Mouse (Mus musculus) lung, postnatal 0 days (tissue): ENCODE measurements around the gene Ggct. TPM values are rescaled to one million over a fixed set of nuclear protein-coding genes. Genes with fewer than 3 reads are reported as not detected.

Experiments used
- ATAC-seq: fragments of 200-750 bp; cut with Nextera tagmentation; 2 replicates; pipeline ENCODE4 v1.8.0; 2017; ENCODE audit warnings: moderate library complexity
- DNase-seq: peaks from one replicate; pipeline ENCODE4 v3.0.0-alpha.2; 2016; ENCODE audit warnings: low spot score
- H3K27ac ChIP-seq: fragments of 300-500 bp; sonication (generic); 2 replicates; pipeline ENCODE4 v1.5.1; 2014; ENCODE audit warnings: antibody characterized with exemption, mild to moderate bottlenecking, low read length, mixed read lengths
- H3K27me3 ChIP-seq: fragments of 300-500 bp; sonication (generic); replicated peaks from 2 replicates; pipeline ENCODE4 v1.6.1; 2014; ENCODE audit warnings: low read length, mixed read lengths; ENCODE audit not compliant: insufficient read depth
- H3K36me3 ChIP-seq: fragments of 300-500 bp; sonication (generic); 2 replicates; pipeline ENCODE4 v1.6.1; 2014; ENCODE audit warnings: low read length, mixed read lengths; ENCODE audit not compliant: insufficient read depth
- H3K4me1 ChIP-seq: fragments of 300-500 bp; sonication (generic); 2 replicates; pipeline ENCODE4 v1.6.1; 2014; ENCODE audit warnings: antibody characterized with exemption, low read depth, low read length, mixed read lengths; ENCODE audit not compliant: insufficient read depth
- H3K4me2 ChIP-seq: fragments of 300-500 bp; sonication (generic); replicated peaks from 2 replicates; pipeline ENCODE4 v1.6.1; 2014; ENCODE audit warnings: low read depth, mild to moderate bottlenecking, low read length, moderate library complexity, mixed read lengths
- H3K4me3 ChIP-seq: fragments of 300-500 bp; sonication (generic); 2 replicates; pipeline ENCODE4 v1.5.1; 2014; ENCODE audit warnings: low read depth, low read length
- H3K9ac ChIP-seq: fragments of 300-500 bp; sonication (generic); replicated peaks from 2 replicates; pipeline ENCODE4 v1.6.1; 2014; ENCODE audit warnings: low read depth, mild to moderate bottlenecking
- H3K9me3 ChIP-seq: fragments of 300-500 bp; sonication (generic); 2 replicates; pipeline ENCODE4 v1.6.1; 2016; ENCODE audit warnings: low read length, mixed read lengths
- CTCF ChIP-seq: IDR thresholded peaks from 2 replicates; pipeline ENCODE4 v1.5.1; 2016; ENCODE audit warnings: antibody characterized with exemption, mild to moderate bottlenecking
- EP300 ChIP-seq: IDR thresholded peaks from 2 replicates; pipeline ENCODE4 v1.6.1; 2016; ENCODE audit warnings: antibody characterized with exemption, mild to moderate bottlenecking, control low read depth
- WGBS: fragments of 180-500 bp; shearing (Covaris S2); extraction: QIAGEN DNeasy Blood & Tissue Kit; methylation state at CpG from one replicate; pipeline ENCODE4 v1.1.7; 2014; 5-methylcytosine and 5-hydroxymethylcytosine counted together
- polyA plus RNA-seq: library from polyadenylated mRNA; unstranded; fragments of >200 nt; fragmentation: Nextera tagmentation; extraction: Ambion mirVana; gene quantifications from 2 replicates; pipeline ENCODE4 v1.2.1, GENCODE M21; 2015

Ggct gene
- polyA plus RNA-seq, result 6.9 and 8.7 TPM in 2 replicates

DNA sequence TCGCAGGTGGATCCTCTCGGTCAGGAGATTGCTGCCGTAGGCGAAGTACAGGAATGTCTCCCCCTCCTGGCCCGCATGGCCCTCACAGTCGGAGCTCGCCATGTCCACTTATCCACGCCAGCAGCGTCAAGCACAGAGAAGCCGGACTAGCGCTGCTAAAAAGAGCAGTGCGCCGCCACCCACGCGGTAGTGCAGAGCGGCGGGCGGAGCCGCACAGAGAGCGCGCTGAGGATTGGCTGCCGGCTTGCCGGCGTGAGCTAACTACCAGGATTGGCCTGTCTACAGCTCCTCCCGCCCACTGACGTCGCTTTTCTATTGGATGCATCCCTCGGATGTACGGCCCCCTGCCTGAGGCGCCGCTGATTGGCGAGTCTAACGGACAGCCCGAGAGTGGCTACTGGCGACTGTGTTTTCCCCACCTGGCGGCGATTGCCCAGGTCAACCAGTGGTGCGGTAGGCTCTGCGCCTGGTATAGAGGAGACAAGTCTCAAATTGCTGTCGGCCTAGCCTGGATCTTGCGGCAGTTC lies at the start of gene Ggct:
Gene Ggct (minus strand): TSS at position 217 of the 527 bp plus-strand sequence.
- H3K4me3 ChIP-seq, result peak within 1 kb of the TSS; percentile 35
- peak within 1 kb of the TSS; percentile 34 for H3K27ac ChIP-seq
- H3K4me1 ChIP-seq, result no peaks in the 10 kb centered on the region
- H3K9ac ChIP-seq, result no peak within 1 kb of the TSS; the same call in 1 of the 2 replicates
- no peaks in the 10 kb centered on the region for H3K9me3 ChIP-seq
- under 1% methylated on average over 40 of the region's 41 CpGs for WGBS
- peak within 1 kb of the TSS; percentile 80 for H3K4me2 ChIP-seq
- no peaks in the 10 kb centered on the region for H3K36me3 ChIP-seq
- DNase-seq (peak; percentile 99), ATAC-seq (peak; percentile 100)
- TF ChIP-seq CTCF, result peak; percentile 88
- no peak for TF ChIP-seq EP300
- no peaks in the 10 kb centered on the region for H3K27me3 ChIP-seq

DNA sequence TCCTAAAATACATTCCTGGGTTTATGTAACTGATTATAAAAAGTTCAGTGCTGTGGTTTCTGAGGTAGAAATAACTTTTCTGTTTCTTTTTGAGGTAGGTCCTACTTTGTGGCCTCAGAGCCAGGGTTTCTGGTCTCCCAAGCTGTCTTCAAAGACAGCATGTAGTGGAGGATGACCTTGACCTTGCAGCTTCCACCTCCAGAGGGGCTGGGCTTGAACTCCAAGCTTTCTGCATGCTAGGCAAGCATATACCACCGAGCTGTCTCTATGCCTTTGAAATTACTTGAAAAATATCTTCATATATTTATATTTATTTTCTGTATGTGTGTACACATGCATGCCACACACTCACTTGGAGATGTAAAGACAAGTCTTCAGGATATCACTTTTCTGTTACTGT lies 47.3 kb upstream of the Ggct start:
- no peak for TF ChIP-seq EP300
- no peak for TF ChIP-seq CTCF
- Histone ChIP-seq H3K9ac (no peak overlapping the region), H3K27me3 (no peaks in the 10 kb centered on the region), H3K27ac (no peak overlapping the region), H3K4me1 (peaks cover 5% of the 10 kb centered on the region; the same call in 1 of the 2 replicates), H3K4me3 (no peak overlapping the region), H3K36me3 (no peaks in the 10 kb centered on the region), H3K9me3 (no peaks in the 10 kb centered on the region), H3K4me2 (no peak overlapping the region)
- DNase-seq, result no peak
- WGBS, result 57% methylated on average over 1 of the region's 1 CpGs
- ATAC-seq, result no peak

DNA sequence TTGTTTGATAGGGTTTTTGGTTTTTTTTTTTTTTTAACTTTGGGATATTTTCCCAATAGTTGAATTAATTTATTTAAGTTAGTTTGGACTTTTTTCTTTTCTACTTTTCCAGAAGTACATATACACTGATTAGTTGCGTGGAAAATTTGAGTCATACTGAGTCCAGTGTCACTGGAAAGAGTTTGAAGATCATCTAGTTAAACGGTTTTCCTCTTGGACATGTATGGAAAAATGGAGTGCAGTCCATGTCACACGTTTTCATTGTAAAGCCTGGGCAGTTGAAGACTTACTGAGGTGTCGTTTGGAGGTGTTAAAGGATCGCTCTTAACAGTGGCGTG lies 46.7 kb upstream of the Ggct start:
- peak overlapping the region; percentile 83; the same call in 1 of the 2 replicates for H3K4me2 ChIP-seq
- no peaks in the 10 kb centered on the region for H3K27me3 ChIP-seq
- no peak overlapping the region for H3K4me3 ChIP-seq
- no peaks in the 10 kb centered on the region for H3K36me3 ChIP-seq
- H3K9me3 ChIP-seq, result no peaks in the 10 kb centered on the region
- H3K9ac ChIP-seq, result no peak overlapping the region
- ATAC-seq, result no peak
- no peak for TF ChIP-seq EP300
- DNase-seq, result no peak
- peaks cover 5% of the 10 kb centered on the region; the same call in 1 of the 2 replicates for H3K4me1 ChIP-seq
- H3K27ac ChIP-seq, result no peak overlapping the region
- WGBS, result 75% methylated on average over 6 of the region's 6 CpGs

GRCm38 (mm10) chr6:55038671-55039445 lies 46.1 kb upstream of the Ggct start:
- peak overlapping the region; percentile 86 for H3K27ac ChIP-seq
- H3K4me3 ChIP-seq, result peak overlapping the region; percentile 93
- TF ChIP-seq EP300 (no peak), CTCF (0 out of 2 replicates have a peak, but pooled peaks have one; percentile 3)
- H3K4me1 ChIP-seq, result peaks cover 5% of the 10 kb centered on the region; the same call in 1 of the 2 replicates
- H3K9ac ChIP-seq, result peak overlapping the region; percentile 75
- ATAC-seq (peak; percentile 31; the same call in 1 of the 2 replicates), DNase-seq (peak; percentile 43)
- H3K36me3 ChIP-seq, result no peaks in the 10 kb centered on the region
- H3K9me3 ChIP-seq, result no peaks in the 10 kb centered on the region
- peak overlapping the region; percentile 83 for H3K4me2 ChIP-seq
- WGBS, result 2% methylated on average over 12 of the region's 12 CpGs
- H3K27me3 ChIP-seq, result no peaks in the 10 kb centered on the region

DNA sequence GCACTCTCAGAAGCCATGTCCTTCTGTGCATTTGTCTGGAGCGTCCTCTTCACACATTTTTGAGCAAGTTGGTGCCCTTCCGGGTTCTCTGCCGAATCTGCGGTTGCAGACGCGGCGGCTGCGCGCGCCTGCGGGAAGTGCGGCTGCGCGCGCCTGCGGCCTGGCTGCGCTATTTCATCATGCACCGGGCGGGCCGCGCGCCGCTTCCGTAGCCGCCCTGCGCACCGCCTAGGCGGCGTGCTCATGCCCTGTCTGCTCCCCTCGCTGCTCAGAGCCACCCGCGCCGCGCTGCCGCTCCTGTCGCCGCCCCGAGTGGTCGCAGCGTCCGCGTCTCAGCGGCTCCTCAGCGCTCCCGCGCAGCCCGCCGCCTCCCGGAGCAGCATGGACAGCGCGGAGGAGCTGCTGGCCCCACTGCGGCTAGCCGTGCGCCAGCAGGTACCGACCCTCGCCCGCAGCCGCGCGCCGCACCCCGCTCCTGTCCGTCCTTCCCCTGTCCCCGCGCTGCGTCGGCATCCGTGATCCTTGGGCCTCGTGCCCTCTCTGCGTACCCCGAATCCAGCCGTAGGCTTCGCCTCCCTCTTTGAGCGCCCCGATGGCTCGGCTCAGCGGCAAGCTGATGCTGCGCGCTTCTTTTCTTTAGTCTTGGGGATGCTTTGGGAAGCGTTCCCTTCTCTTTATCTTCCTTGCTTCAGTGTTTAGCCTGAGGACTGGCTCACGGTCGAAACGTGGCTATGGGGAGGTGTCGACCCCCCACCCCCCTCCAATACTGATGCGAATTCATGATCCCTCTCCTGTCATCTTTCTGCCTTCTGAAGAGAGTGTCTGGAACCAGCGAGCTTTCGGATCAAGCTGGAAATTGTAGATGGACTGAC lies 45.3 kb upstream of the Ggct start, which contains the start of gene Gars:
Gene Gars (plus strand): TSS at position 209 of the 872 bp plus-strand sequence.
- Histone ChIP-seq H3K36me3 (no peaks in the 10 kb centered on the region), H3K4me3 (peak within 1 kb of the TSS; percentile 93), H3K4me2 (peak within 1 kb of the TSS; percentile 83), H3K4me1 (peaks cover 5% of the 10 kb centered on the region; the same call in 1 of the 2 replicates), H3K9me3 (no peaks in the 10 kb centered on the region), H3K27me3 (no peaks in the 10 kb centered on the region), H3K27ac (peak within 1 kb of the TSS; percentile 86), H3K9ac (peak within 1 kb of the TSS; percentile 75)
- WGBS, result 0% methylated on average over 78 of the region's 87 CpGs
- DNase-seq, result peak; percentile 95
- peak; percentile 98 for ATAC-seq
- no peak for TF ChIP-seq EP300
- peak; percentile 35 for TF ChIP-seq CTCF

DNA sequence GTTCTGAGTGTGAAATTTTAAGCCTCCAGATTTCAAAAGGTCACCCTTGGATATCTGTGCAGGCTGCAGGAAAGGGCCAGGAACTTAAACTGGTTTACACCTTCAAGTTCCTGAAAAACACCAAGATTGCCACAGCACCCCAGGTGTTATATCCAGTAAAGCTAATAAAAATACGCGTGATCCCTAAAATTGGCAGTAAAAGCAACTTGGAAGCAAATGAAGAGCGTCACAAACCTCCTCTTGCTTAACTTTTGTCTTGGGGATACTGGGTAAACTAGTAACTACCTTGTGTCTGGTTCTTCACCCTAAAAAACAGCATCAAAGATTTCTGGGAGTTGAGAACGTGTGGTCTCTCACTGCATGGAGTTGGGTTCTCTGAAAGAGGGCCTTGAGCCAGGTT lies 44.0 kb upstream of the Ggct start:
- Histone ChIP-seq H3K4me1 (peaks cover 5% of the 10 kb centered on the region; the same call in 1 of the 2 replicates), H3K27me3 (no peaks in the 10 kb centered on the region), H3K9me3 (no peaks in the 10 kb centered on the region), H3K9ac (no peak overlapping the region), H3K4me2 (no peak overlapping the region), H3K27ac (no peak overlapping the region), H3K36me3 (no peaks in the 10 kb centered on the region), H3K4me3 (no peak overlapping the region)
- WGBS, result 89% methylated on average over 4 of the region's 4 CpGs
- ATAC-seq (no peak), DNase-seq (no peak)
- no peak for TF ChIP-seq CTCF
- TF ChIP-seq EP300, result no peak
